Comparison of ENCODE assay signal across 9 mouse cellular contexts in genomic region chr1:54747785-54748420, GRCm38 (mm10).
DNase-seq lines count a peak whose midpoint lies in the region.
"Had no signal": no experiment of that assay in that cellular context is flagged by ENCODE, and none has a peak within 500 bp of the region (broad histone marks: within the 10 kb centered on the region; RNA-seq: fewer than 3 reads in every experiment).

No protein-coding gene starts in this region.

- DNase-seq in urinary bladder, postnatal 14 days (ENCODE audit: low spot score), result peak; percentile 45
- no peak for DNase-seq in urinary bladder, postnatal 10 days (ENCODE audit: low spot score)
- peak; percentile 49 for DNase-seq in gastrocnemius, postnatal 25 days
- DNase-seq in large intestine, adult 2 months (ENCODE audit: low read depth, low spot score), result peak; percentile 31
- no peak for DNase-seq in cerebellum, adult 9-11 months
- no peak for DNase-seq in adrenal gland, adult 8-10 months
- no peak for DNase-seq in spleen, postnatal 36 days (ENCODE audit: low spot score in 2 of 2)
- no peak for DNase-seq in cerebellum, adult 11 months
- DNase-seq: adrenal gland, adult 2 months had no signal

- 14% methylated on average over 8 of the region's 8 CpGs for WGBS in large intestine, adult 2 months

Comparison
In these comparisons a context has a peak if more than half of its experiments do, and no peak if none do; other contexts are left out.
1. DNase-seq: peak in urinary bladder, postnatal 14 days (single experiment), gastrocnemius, postnatal 25 days (single experiment) and large intestine, adult 2 months (single experiment); none in urinary bladder, postnatal 10 days (single experiment), cerebellum, adult 9-11 months (single experiment), adrenal gland, adult 8-10 months (single experiment), spleen, postnatal 36 days (0 of 2) and cerebellum, adult 11 months (single experiment).